Mouse (Mus musculus): ENCODE measurements around the gene Exosc1. TPM values are rescaled to one million over a fixed set of nuclear protein-coding genes. Genes with fewer than 3 reads are reported as not detected.

The Exosc1 gene
- polyA plus RNA-seq (2014; fragmentation: Illumina TruSeq; extraction: RNeasy Lipid Tissue Mini Kit (QIAGEN cat#74804)) = 35.4 TPM

GRCm38 (mm10) chr19:41933179-41934086, at the start of gene Exosc1, which contains the start of gene Zdhhc16:
TSS of gene Exosc1 (minus strand) at chr19:41933423.
TSS of gene Zdhhc16 (plus strand) at chr19:41933480.

GRCm38 (mm10) chr19:41981595-41981927, 48.3 kb upstream of the Exosc1 start, which contains the start of gene Ubtd1:
TSS of gene Ubtd1 (plus strand) at chr19:41981763.

GRCm38 (mm10) chr19:41980819-41981594, 47.8 kb upstream of the Exosc1 start, which contains the start of gene Mms19:
TSS of gene Mms19 (minus strand) at chr19:41981157.

GRCm38 (mm10) chr19:41911178-41912073, 21.8 kb downstream of the Exosc1 start, which contains the start of gene Pgam1:
TSS of gene Pgam1 (plus strand) at chr19:41911923.

GRCm38 (mm10) chr19:41895460-41896318, 37.5 kb downstream of the Exosc1 start, which contains the start of gene Rrp12:
TSS of gene Rrp12 (minus strand) at chr19:41896173.

Other genes with a start within 250 kb of the Exosc1 start
- not detected for gene Slit1, start 189.8 kb downstream of the Exosc1 start, polyA plus RNA-seq (2014; fragmentation: Illumina TruSeq; extraction: RNeasy Lipid Tissue Mini Kit (QIAGEN cat#74804))
- gene Arhgap19, start 131.4 kb downstream of the Exosc1 start, polyA plus RNA-seq (2014; fragmentation: Illumina TruSeq; extraction: RNeasy Lipid Tissue Mini Kit (QIAGEN cat#74804)) = 17.0 TPM
- 1.7 TPM for gene Frat1, start 103.5 kb downstream of the Exosc1 start, polyA plus RNA-seq (2014; fragmentation: Illumina TruSeq; extraction: RNeasy Lipid Tissue Mini Kit (QIAGEN cat#74804))
- gene Frat2, start 85.3 kb downstream of the Exosc1 start, polyA plus RNA-seq (2014; fragmentation: Illumina TruSeq; extraction: RNeasy Lipid Tissue Mini Kit (QIAGEN cat#74804)) = 3.8 TPM
- 0.68 TPM for gene Rrp12, start 37.2 kb downstream of the Exosc1 start, polyA plus RNA-seq (2014; fragmentation: Illumina TruSeq; extraction: RNeasy Lipid Tissue Mini Kit (QIAGEN cat#74804))
- 285 TPM for gene Pgam1, start 21.5 kb downstream of the Exosc1 start, polyA plus RNA-seq (2014; fragmentation: Illumina TruSeq; extraction: RNeasy Lipid Tissue Mini Kit (QIAGEN cat#74804))
- 24.1 TPM for gene Zdhhc16, start 57 bp upstream of the Exosc1 start, polyA plus RNA-seq (2014; fragmentation: Illumina TruSeq; extraction: RNeasy Lipid Tissue Mini Kit (QIAGEN cat#74804))
- gene Mms19, start 47.7 kb upstream of the Exosc1 start, polyA plus RNA-seq (2014; fragmentation: Illumina TruSeq; extraction: RNeasy Lipid Tissue Mini Kit (QIAGEN cat#74804)) = 6.7 TPM
- gene Ubtd1, start 48.3 kb upstream of the Exosc1 start, polyA plus RNA-seq (2014; fragmentation: Illumina TruSeq; extraction: RNeasy Lipid Tissue Mini Kit (QIAGEN cat#74804)) = not detected
- not detected for gene Ankrd2, start 102.6 kb upstream of the Exosc1 start, polyA plus RNA-seq (2014; fragmentation: Illumina TruSeq; extraction: RNeasy Lipid Tissue Mini Kit (QIAGEN cat#74804))
- 0.37 TPM for gene Hoga1, start 112.2 kb upstream of the Exosc1 start, polyA plus RNA-seq (2014; fragmentation: Illumina TruSeq; extraction: RNeasy Lipid Tissue Mini Kit (QIAGEN cat#74804))
- gene 4933411K16Rik, start 118.8 kb upstream of the Exosc1 start, polyA plus RNA-seq (2014; fragmentation: Illumina TruSeq; extraction: RNeasy Lipid Tissue Mini Kit (QIAGEN cat#74804)) = not detected
- gene Morn4, start 152.9 kb upstream of the Exosc1 start, polyA plus RNA-seq (2014; fragmentation: Illumina TruSeq; extraction: RNeasy Lipid Tissue Mini Kit (QIAGEN cat#74804)) = 1.2 TPM
- gene Pi4k2a, start 157.0 kb upstream of the Exosc1 start, polyA plus RNA-seq (2014; fragmentation: Illumina TruSeq; extraction: RNeasy Lipid Tissue Mini Kit (QIAGEN cat#74804)) = 6.4 TPM
- 1.1 TPM for gene Avpi1, start 195.6 kb upstream of the Exosc1 start, polyA plus RNA-seq (2014; fragmentation: Illumina TruSeq; extraction: RNeasy Lipid Tissue Mini Kit (QIAGEN cat#74804))
- gene Marveld1, start 214.0 kb upstream of the Exosc1 start, polyA plus RNA-seq (2014; fragmentation: Illumina TruSeq; extraction: RNeasy Lipid Tissue Mini Kit (QIAGEN cat#74804)) = 14.8 TPM
- gene Zfyve27, start 230.5 kb upstream of the Exosc1 start, polyA plus RNA-seq (2014; fragmentation: Illumina TruSeq; extraction: RNeasy Lipid Tissue Mini Kit (QIAGEN cat#74804)) = 5.0 TPM

Measured in ovary, adult 10 weeks (tissue).